Mouse (Mus musculus): Measurements from ENCODE around the gene Syt10. TPM values are rescaled to one million over a fixed set of nuclear protein-coding genes. Genes with fewer than 3 reads are reported as not detected.

Gene Syt10
- not detected in 2 replicates for polyA plus RNA-seq (2012; ENCODE audit: low replicate concordance)

GRCm38 (mm10) chr15:89841364-89842017, at the start of gene Syt10:
TSS of gene Syt10 (minus strand) at chr15:89841860.

Other genes starting within 250 kb of the Syt10 start
- 2.5 and 13.0 TPM in 2 replicates for gene Rabl2, start 249.9 kb downstream of the Syt10 start, polyA plus RNA-seq (2012; ENCODE audit: low replicate concordance)